Mouse (Mus musculus): Measurements from ENCODE around the gene A730071L15Rik.

Gene A730071L15Rik

GRCm38 (mm10) chr11:6199410-6200086, at the start of gene A730071L15Rik:
TSS of gene A730071L15Rik (plus strand) at chr11:6200029.
- no peak for DNase-seq (ENCODE audit: extremely low spot score)

- no peak for DNase-seq (ENCODE audit: extremely low spot score)
These were observed 47.0 kb upstream of the A730071L15Rik start for GRCm38 (mm10) chr11:6152864-6153263.

GRCm38 (mm10) chr11:6154211-6154701, 45.6 kb upstream of the A730071L15Rik start:
- no peak for DNase-seq (ENCODE audit: extremely low spot score)

- DNase-seq (ENCODE audit: extremely low spot score), result no peak
These were observed 43.2 kb upstream of the A730071L15Rik start for GRCm38 (mm10) chr11:6156651-6157050.

GRCm38 (mm10) chr11:6157119-6157518, 42.7 kb upstream of the A730071L15Rik start:
- DNase-seq (ENCODE audit: extremely low spot score), result no peak

- no peak for DNase-seq (ENCODE audit: extremely low spot score)
These were observed 41.3 kb upstream of the A730071L15Rik start for GRCm38 (mm10) chr11:6158515-6158914.

GRCm38 (mm10) chr11:6159704-6160275, 40.0 kb upstream of the A730071L15Rik start:
- no peak for DNase-seq (ENCODE audit: extremely low spot score)

- no peak for DNase-seq (ENCODE audit: extremely low spot score)
These were observed 39.1 kb upstream of the A730071L15Rik start for GRCm38 (mm10) chr11:6160663-6161271.

GRCm38 (mm10) chr11:6161549-6161948, 38.3 kb upstream of the A730071L15Rik start:
- DNase-seq (ENCODE audit: extremely low spot score), result no peak

GRCm38 (mm10) chr11:6163062-6163461, 36.8 kb upstream of the A730071L15Rik start:
- DNase-seq (ENCODE audit: extremely low spot score), result no peak

GRCm38 (mm10) chr11:6163706-6164105, 36.1 kb upstream of the A730071L15Rik start:
- DNase-seq (ENCODE audit: extremely low spot score), result no peak

- no peak for DNase-seq (ENCODE audit: extremely low spot score)
These were observed 35.0 kb upstream of the A730071L15Rik start for GRCm38 (mm10) chr11:6164781-6165180.

- DNase-seq (ENCODE audit: extremely low spot score), result no peak
These were observed 34.3 kb upstream of the A730071L15Rik start for GRCm38 (mm10) chr11:6165391-6166081.

GRCm38 (mm10) chr11:6166351-6166750, 33.5 kb upstream of the A730071L15Rik start:
- DNase-seq (ENCODE audit: extremely low spot score), result no peak

GRCm38 (mm10) chr11:6169041-6169663, 30.7 kb upstream of the A730071L15Rik start:
- no peak for DNase-seq (ENCODE audit: extremely low spot score)

GRCm38 (mm10) chr11:6174719-6175118, 25.1 kb upstream of the A730071L15Rik start:
- DNase-seq (ENCODE audit: extremely low spot score), result no peak

GRCm38 (mm10) chr11:6175506-6175905, 24.3 kb upstream of the A730071L15Rik start:
- DNase-seq (ENCODE audit: extremely low spot score), result no peak

- DNase-seq (ENCODE audit: extremely low spot score), result no peak
These were observed 21.9 kb upstream of the A730071L15Rik start for GRCm38 (mm10) chr11:6177781-6178420.

- peak; percentile 22 for DNase-seq (ENCODE audit: extremely low spot score)
These were observed 21.1 kb upstream of the A730071L15Rik start for GRCm38 (mm10) chr11:6178673-6179166.

- DNase-seq (ENCODE audit: extremely low spot score), result no peak
These were observed 20.6 kb upstream of the A730071L15Rik start for GRCm38 (mm10) chr11:6179194-6179593.

- DNase-seq (ENCODE audit: extremely low spot score), result no peak
These were observed 18.9 kb upstream of the A730071L15Rik start for GRCm38 (mm10) chr11:6180811-6181399.
